Mouse (Mus musculus) stomach, postnatal 0 days (tissue): Measurements from ENCODE around the gene Cbr1.

ENCODE experiments used
- CTCF ChIP-seq: IDR thresholded peaks from 2 replicates; pipeline ENCODE4 v1.5.1; 2016; ENCODE audit warnings: antibody characterized with exemption, low read depth, mild to moderate bottlenecking, moderate library complexity
- EP300 ChIP-seq: optimal IDR thresholded peaks from 2 replicates; pipeline ENCODE3; 2016; ENCODE audit warnings: antibody characterized with exemption

DNA sequence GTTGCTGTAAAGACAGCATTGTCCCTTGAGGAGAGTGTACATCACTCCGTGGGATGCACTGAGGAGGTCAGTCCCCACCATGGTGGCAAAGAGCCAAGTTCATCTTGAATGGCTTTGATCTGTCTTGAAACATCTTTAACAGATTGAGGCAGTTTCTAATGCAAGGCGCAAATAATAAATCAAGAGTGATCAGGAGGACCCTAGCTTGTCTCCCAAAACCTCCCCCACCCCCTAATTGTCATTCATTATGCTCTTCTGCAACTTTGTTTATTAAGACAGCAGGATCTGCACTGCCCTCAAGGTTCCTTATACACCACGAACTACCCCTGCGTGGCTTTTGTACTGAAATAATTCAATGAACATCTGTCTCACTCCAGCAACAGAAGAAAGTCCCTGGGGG is at the start of gene Cbr1:
- TF ChIP-seq CTCF (no peak), EP300 (no peak)
